Mouse (Mus musculus) layer of hippocampus, postnatal 14 days (tissue): ENCODE data around the gene Lca5l. TPM values are rescaled to one million over a fixed set of nuclear protein-coding genes. Genes with fewer than 3 reads are reported as not detected.
A peak's percentile ranks its signal among the peaks of the same experiment; 100 is the strongest.

ENCODE experiments used
- DNase-seq, 2 experiments: peaks; one replicate each; pipeline ENCODE4 v3.0.0; 2021 to 2022; ENCODE audit warnings: low spot score in 2 of 2, mixed read lengths in 1 of 2
- long read RNA-seq, 2 experiments: library from polyadenylated mRNA; stranded (forward); transcript quantifications; one replicate each; pipeline ENCODE4 v2.0.0; 2021
- total RNA-seq, 2 experiments: library from RNA; stranded (reverse); gene quantifications; 2 replicates each; pipeline ENCODE4 v1.2.3; 2021

Lca5l gene
- 1 to 10 TPM; 1.3 to 1.8 TPM for total RNA-seq
- long read RNA-seq, experiment 1, result 0 reads
- long read RNA-seq, experiment 2, partial matches to known transcripts, result 0 of 2 reads
- long read RNA-seq, experiment 2, other reads (novel, unspliced or antisense), result 2 of 2 reads

- peak; percentile 99 for DNase-seq
Observed at GRCm38 (mm10) chr16:96191531-96192506, at the start of gene Lca5l. Gene Lca5l, minus strand, starts transcription at chr16:96192271.

GRCm38 (mm10) chr16:96235366-96235970 is 43.4 kb upstream of the Lca5l start, which contains the start of gene B3galt5:
Gene B3galt5, plus strand, starts transcription at chr16:96235801.
- no peak for DNase-seq

GRCm38 (mm10) chr16:96233996-96234395 is 41.9 kb upstream of the Lca5l start:
- no peak for DNase-seq

DNA sequence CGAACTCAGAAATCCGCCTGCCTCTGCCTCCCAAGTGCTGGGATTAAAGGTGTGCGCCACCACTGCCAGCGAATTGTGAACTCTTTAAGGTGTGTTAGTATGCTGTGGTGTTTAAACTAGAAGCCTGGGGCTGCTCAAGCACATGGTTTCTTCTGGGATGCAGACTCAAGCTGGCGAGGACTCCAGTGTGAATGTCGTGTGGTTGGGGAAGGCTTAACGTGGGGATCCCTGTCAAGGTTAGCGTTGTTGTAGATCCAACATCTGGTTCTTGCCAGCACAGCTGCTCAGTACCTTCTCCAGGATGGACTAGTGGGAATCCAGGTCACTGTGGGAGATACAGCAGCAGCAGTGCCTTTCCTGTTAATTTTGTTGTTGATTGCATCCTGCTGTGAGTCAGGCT is 39.9 kb upstream of the Lca5l start:
- no peak for DNase-seq

DNA sequence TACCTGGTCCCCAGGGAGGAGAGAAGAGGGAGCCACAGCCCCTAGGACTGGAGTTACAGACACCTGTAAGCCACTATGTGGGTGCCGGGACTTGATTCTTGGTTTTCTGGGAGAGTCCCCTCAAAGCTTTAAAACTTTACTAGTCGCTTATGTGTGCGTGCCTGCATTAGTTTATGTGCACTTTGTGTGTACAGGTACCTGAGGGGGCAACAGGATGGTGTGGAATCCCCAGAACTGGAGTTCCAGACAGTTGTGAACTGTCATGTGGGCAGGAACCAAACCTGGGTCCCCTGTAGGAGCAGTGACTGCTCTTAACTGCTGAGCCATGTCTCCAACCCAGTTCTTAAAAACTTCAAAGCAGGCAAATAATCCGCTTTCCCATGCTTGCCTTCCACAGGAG is 39.2 kb upstream of the Lca5l start:
- no peak for DNase-seq

DNA sequence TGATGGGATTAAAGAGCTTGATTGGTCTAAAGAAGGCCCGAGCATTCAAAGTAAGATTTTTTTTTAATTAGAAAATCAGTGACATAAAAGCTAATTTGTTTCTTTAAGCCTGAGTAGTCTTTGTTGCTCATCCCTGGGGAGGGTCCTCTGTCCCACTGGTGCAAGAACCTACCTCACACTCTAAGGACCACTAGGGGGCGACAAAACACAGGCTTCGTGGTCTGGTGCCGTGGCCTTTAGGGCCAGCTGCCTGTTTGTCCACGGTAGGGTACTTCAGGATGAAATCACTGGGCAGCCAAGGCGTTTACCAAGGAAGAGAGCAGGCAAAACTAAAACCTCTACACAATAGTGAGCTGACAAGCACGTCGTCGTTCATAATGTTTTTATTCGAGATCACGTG is 38.3 kb upstream of the Lca5l start:
- DNase-seq, result peak; percentile 65 to 80

DNA sequence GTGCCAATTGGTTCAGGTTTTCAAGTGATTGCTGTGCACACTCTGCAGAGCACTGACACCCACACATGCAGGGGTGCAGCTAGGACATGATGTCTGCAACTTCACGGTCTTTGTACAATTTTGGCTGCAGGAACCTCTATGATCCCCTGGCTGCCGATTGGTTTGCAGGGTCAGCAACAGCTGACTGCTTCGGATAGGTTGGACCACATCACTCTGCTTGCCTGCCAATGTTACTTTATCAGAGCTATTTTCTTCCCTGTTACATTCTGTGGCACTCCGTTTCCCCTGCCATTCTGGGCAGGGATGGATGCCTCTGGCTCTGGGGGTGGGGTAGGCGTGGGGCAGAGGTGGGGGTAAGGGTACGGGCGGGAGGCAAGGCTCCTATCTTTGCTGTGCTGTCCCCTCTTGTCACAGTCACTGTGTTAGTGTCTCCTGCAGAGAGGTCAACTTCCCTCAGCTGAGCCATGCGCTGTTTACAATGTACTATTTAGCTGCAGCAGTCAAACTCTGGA is 37.0 kb upstream of the Lca5l start:
- no peak for DNase-seq

DNA sequence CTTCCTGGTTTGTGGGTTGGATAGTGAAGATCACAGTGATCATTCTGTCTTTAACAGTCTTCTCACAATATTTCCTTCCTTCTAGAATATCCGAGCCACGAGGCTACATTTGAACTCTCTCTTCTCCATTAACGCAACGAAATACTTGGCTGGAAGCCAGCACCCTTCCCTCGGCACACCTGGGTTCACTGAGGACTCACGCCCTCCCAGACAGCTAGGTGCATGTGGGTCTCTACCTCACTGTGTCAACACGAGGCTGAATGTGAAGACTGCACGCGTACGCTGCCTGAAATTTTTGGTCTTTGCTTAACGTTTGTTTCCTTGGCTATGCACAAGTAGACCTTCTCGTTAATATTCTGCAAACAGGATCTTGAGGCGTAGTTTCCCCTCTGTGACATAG is 36.4 kb upstream of the Lca5l start:
- no peak for DNase-seq

DNA sequence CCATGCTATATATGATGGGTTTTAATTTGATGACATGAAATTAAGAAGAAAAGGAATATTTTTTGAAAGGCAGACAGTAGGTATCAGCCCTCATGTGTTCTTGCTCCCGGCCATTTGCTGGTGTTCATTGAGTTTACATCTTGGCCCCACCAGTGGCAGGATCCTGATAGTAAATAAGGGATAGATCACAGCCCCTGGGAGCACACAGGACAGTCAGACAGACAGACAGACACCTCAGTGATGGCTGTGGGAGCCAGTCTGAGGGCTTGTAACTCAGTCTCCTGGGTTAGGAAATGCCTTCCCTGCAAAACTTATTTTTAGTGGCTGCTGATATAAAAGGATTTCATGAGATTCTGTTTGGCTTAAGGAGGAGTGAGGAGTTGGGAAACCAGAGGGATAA is 30.4 kb upstream of the Lca5l start:
- no peak for DNase-seq

- no peak for DNase-seq
Observed at GRCm38 (mm10) chr16:96221959-96222358, 29.9 kb upstream of the Lca5l start.

- DNase-seq, result no peak
Observed at GRCm38 (mm10) chr16:96221491-96221890, 29.4 kb upstream of the Lca5l start.

DNA sequence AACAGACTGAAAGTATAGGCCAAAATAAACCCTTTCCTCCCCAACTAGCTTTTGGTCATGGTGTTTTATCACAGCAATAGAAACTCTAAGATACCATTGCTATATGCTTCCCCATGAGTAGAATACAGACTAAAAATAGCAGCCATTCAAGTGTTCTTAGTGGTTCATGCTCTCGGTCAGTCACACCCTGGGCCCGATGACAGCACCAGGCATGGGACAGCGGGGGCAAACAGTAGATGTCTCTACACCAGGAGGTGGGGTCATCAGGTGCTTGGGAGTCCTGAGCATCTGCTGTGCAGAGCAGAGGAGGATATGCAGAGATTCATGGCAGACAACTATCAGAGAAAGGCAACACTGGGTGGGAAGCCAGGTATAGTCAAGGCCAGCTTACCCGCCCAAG is 21.0 kb upstream of the Lca5l start:
- DNase-seq, result no peak

DNA sequence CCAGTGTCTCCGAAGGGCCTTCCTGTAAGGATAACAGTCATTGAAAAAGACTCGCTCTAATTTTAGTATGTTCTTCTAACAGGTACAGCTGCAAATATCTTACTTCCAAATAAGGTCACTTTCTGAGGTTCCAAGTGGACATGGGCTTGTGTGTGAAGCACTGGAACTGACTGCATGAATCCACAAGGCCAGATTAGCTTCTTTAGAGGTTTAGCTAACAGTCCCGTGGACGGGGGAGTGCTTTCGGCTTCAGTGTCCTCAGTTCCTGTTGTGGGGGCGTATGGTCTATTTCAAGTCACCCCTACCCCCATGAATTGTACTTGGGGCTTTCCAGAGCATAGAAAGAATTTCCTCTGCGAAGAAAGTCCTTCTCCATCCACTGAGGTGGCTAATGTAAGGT is 18.8 kb upstream of the Lca5l start:
- no peak for DNase-seq

DNA sequence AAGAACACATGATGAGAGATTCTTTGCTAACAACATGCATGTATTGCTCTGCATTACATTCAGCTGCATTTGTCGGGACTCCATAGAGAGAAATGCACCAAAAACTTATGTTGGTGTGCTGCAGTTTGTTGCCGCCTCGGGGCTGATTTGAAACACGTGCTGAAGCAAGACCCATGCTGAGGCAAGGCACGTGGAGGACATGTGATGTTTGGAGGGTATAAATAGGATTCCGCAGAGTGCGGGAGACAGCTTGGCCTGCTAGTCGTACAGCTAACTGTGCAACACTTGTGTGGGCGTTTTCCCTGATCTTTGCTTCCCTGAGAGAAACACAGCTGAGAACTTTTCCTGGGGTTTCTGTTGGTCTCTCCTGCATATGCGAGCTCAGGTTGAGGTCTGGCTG is 17.7 kb upstream of the Lca5l start:
- no peak for DNase-seq

DNA sequence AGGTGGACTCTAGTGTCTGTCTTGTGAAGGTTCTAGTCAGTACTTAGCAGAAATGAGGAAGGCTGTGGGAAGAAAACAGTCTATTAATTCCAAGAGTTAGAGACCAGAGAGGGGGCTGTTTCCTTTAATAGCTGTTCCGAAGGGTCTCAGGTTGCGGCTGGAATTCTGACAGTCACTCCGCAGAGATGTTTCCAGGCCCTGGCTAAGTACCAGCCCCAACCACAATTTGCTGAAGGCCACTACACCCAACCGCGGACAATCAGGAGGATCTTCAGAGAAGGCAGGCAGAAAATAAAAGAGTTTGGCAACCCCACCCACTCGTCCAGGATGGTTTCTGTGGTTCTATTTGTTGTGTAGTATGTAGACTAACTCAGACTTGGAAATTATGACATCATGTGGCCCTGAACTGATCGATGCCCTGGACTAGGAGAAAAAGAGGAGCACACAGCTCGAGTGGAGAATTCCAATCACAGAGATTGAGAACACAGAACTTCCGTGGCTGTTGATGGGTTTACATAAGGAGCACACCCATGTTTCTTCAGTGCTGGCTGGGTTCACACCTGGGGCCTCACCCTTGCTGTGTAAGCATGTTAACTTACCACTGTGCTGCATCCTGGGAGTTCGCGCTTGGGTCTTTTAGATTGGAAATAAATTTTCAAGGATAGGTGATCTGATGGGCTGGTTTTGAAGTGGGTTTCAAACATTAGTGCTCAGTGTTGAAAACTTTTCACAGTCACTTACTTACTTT is 9.6 kb upstream of the Lca5l start:
- no peak for DNase-seq

DNA sequence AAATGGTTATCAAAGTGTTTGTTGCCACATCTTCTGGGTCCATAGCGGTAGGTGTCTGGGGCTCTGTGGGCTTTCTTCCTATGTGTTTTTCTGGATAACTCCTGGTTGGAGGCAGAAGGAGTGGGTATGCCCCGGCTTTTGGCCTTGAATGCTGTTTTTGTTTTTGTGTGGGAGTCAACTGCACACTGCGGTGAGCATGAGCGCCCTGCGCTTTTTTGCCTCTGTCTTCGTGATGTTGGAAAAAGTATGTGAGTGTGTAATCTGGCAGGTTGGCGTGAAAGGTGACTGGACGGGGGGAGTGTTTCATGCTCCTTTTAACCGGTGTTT is 8.6 kb upstream of the Lca5l start:
- DNase-seq, result no peak

GRCm38 (mm10) chr16:96199913-96200701 is 8.0 kb upstream of the Lca5l start, which contains the start of gene Sh3bgr:
Gene Sh3bgr, plus strand, starts transcription at chr16:96200450.
- DNase-seq, result peak in 1 of 2 experiments; percentile 28

- no peak for DNase-seq
Observed at GRCm38 (mm10) chr16:96187619-96188018, 4.5 kb downstream of the Lca5l start.

DNA sequence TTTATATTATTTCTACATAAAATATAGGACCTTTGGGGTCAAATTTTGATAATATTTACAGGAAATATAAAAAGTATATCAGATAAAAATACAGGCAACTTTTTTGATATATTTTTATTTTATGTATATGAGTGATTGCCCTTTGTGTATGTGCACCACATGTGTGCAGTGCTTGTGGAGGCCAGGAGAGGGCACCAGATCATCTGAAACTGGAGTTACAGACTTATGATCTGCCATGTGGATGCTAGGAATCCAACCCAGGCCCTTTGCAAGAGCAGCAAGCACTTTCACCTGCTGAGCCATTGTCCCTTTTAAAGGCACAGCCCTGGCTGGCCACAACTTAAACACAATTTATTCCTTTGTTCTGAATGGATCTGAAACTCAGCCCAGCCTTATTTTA is 12.9 kb downstream of the Lca5l start:
- DNase-seq, result no peak

DNA sequence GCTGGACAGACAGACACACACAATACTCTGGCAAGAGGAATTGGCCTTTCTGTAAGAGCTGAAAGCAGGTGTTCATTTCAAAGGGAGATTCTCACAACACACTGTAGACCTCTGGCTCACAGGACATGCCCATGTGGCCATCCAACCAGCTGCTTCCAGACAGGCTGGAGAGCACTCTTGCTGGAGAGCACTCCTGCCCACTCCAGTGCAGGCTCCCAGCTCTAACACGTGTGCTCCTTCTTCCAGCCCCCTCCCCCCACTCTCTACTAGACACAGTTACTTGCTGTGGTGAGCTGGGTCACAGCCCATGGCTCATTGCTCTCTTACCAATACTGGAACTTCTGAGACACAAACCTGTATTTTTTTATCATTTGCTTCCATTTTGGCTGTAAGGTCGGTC is 16.7 kb downstream of the Lca5l start:
- DNase-seq, result no peak

DNA sequence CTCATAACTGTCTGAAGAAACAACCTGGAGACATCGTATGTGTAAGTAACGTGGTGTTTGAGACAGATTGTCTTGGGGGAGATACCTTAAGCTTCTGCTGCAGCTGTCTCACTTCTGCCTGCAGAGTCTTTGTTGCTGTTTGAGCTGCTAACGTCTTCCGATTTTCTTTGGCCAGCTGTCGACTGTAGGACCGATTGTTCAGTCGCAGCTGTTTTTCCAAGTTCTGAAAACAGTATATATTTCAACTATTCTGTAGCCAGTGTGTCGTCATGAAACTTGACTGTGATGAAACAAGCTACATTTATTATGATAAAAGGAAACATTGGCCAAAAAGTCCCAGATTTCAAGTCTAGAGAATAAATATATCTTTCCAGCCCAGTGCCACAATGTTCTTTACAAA is 18.4 kb downstream of the Lca5l start:
- no peak for DNase-seq
